Mouse (Mus musculus) A20 (cell line): ENCODE measurements around the gene Irf8.
A peak's percentile ranks its signal among the peaks of the same experiment; 100 is the strongest.

Experiments used
- DNase-seq: peaks from one replicate; pipeline ENCODE4 v3.0.0-alpha.2; 2011; ENCODE audit warnings: low read depth, low spot score

Irf8 gene

DNA sequence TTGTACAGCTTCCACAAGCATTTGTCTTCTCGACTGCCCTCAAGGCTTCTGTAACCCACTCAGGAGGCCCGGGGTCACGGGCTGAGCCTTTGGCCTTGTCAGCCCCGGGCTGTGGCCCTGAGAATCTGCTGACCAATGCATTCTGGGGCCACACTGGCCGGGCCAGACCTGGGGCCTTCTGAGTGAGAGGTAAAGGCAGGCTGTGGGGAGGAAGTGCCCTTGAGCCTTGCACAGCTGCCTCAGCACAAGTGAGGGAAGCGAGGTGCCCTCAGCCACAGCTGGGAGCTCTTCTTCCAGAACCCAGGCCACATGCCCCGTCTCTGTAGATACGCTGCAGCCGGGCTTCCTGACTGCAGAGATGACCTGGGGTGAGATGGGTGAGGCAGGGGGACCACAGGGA lies 14.5 kb downstream of the Irf8 start:
- DNase-seq = no peak

DNA sequence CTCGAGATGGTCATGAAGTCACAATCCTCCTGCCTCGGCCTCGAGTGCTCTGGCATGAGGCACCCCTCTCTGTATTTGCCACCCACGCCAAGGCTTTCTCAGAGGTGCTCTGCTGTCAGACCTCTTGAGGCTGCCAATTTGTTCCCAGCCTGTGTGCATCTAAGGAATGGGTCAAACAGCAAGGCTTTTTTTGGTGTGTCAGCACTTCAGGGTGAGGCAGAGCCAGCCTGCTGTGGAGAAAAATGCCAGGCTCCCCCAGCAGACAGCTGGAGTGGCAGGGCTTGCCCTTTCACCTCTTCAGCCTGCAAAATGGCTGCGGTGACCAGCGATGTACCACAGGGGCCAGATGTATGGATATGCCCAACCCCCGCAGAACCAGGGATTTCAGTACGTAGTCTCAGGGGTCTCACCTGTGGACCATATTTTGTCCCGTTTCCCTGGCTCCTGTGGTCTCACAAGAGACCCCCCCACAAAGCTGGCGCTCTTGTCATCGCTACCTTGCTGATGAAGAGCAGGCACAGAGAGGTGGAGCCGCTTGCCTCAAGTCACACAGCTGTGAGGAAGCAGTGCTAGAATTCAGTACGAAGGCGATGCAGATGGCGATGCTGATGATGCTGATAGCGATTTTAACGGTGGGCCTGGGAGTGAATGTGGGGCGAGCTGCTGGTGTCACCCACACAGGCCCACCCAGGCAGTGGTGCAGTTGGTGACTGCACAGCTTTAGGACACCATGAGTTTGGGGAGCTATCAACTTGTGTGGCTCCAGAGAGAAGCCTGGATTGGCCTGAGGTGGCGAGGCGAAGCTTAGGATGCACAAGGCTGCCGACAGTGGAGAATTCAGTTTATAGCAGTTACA lies 15.3 kb downstream of the Irf8 start:
- no peak for DNase-seq

GRCm38 (mm10) chr8:120752082-120752452 lies 15.9 kb downstream of the Irf8 start:
- no peak for DNase-seq

DNA sequence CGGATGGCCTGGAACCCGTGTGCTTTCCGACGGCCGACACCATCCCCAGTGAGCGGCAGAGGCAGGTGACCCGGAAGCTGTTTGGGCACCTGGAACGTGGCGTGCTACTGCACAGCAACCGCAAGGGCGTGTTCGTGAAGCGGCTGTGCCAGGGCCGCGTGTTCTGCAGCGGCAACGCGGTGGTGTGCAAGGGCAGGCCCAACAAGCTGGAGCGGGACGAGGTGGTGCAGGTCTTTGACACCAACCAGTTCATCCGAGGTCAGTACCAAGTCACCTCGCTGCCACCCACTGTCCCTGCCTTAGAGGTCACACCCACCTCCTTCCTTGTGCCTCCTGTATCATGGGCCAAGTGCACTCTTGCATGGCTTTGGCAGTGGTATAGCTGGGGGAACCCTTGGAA lies 17.3 kb downstream of the Irf8 start:
- DNase-seq = no peak

- peak; percentile 41 for DNase-seq
These were observed 19.4 kb downstream of the Irf8 start for GRCm38 (mm10) chr8:120755306-120756297.

- no peak for DNase-seq
These were observed 21.8 kb downstream of the Irf8 start for GRCm38 (mm10) chr8:120758005-120758404.

GRCm38 (mm10) chr8:120759847-120760246 lies 23.7 kb downstream of the Irf8 start:
- no peak for DNase-seq

- DNase-seq = peak; percentile 57
These were observed 24.4 kb downstream of the Irf8 start for GRCm38 (mm10) chr8:120760341-120761215.

GRCm38 (mm10) chr8:120763267-120763666 lies 27.1 kb downstream of the Irf8 start:
- no peak for DNase-seq

DNA sequence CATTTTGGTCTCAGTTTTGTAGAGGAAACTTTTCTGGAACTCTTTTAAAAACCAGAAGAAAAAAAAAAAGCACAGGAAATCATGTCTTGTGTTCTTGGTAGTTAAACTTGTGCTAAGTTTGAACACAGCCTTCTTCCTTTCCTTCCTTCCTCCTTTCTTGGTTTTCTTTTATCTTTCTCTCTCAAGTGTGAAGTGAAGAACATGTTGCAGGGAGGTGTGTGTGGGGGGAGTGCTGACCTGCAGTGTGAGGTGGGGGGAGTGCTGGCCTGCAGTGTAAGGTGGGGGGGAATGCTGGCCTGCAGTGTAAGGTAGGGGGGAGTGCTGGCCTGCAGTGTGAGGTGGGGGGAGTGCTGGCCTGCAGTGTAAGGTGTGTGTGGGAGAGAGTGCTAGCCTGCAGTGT lies 28.5 kb downstream of the Irf8 start:
- no peak for DNase-seq

GRCm38 (mm10) chr8:120766622-120767021 lies 30.5 kb downstream of the Irf8 start:
- DNase-seq = no peak

DNA sequence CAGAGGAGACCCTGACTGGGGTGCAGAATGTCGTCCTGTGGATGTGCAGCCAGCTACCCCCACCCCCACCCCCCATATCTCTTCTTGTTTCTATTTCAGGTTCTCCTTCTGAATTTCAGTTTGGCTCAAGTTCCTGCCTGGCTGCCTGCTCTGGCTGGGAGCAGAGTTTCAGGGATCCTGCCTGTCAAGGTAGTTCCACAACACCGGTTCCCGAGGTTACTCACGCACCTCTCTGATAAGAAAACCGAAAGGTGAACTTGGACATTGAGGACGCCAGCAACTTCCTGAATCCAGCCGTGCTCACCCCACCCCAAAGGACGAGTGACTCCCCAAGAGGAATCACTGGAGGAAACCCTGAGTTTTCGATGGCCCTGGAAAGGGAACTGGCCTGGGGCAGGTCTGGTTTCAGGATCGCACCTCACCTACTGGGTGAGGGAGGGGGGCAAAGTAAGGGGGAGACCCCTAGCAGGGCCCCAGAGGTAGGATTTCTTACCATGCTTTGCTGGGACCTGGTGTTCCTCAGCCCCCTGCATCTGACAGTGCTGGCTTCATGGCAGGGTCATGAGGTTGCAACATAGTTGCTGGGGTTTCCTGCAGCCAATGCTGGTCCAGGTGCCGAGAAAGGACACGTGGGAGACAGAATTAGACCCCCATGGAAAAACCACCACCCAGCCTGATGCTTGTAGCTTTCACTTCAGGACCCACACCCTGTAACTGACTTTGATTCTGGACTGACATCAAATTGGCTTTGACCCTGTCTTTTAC lies 32.5 kb downstream of the Irf8 start:
- DNase-seq = no peak

GRCm38 (mm10) chr8:120777184-120777583 lies 41.0 kb downstream of the Irf8 start:
- peak; percentile 82 for DNase-seq

GRCm38 (mm10) chr8:120777732-120778131 lies 41.6 kb downstream of the Irf8 start:
- no peak for DNase-seq

GRCm38 (mm10) chr8:120779106-120779505 lies 42.9 kb downstream of the Irf8 start:
- DNase-seq = no peak

GRCm38 (mm10) chr8:120783781-120784180 lies 47.6 kb downstream of the Irf8 start:
- no peak for DNase-seq

- no peak for DNase-seq
These were observed 50.6 kb downstream of the Irf8 start for GRCm38 (mm10) chr8:120786753-120787152.

GRCm38 (mm10) chr8:120787631-120788030 lies 51.5 kb downstream of the Irf8 start:
- DNase-seq = no peak

GRCm38 (mm10) chr8:120792710-120793109 lies 56.6 kb downstream of the Irf8 start:
- DNase-seq = no peak

DNA sequence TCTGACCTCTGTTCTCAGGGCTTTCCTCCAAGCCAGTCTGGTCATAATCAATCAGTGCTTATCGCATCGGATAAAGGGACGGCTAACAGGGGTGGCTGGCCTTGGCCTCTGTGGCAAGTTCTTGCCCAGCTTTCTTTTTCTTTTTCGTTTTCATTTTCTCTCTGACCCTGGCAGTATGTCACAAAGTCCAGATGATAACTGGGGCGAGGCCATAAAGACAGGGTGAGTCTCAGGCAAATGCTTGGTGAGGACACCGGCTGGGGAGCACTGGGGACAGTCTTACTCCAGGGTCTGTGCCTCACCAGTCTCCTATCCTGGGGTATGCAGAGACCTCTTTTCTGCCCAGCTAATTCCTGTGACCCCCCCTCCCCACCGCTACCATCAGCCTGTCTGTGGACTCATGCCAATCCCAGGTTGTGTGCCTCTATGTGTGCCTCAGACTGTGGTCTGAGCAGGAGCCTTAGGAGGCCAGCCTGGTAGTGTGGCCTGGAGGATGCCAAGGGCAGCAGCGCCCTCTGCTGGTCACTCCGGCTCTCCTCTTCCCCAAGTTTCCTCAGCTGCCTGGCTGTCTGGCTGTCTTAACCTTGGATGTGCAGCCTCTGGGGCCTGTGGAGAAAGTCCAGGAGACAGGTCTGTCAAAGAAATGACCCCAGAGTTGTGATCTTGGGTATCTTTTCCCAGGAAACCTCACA lies 59.9 kb downstream of the Irf8 start:
- DNase-seq = peak; percentile 90
